Mouse (Mus musculus) CD4-positive, CD25-positive, alpha-beta regulatory T cell, adult 2 months (primary cell): ENCODE results near the gene Gm11084.

Experiments
- DNase-seq: peaks from one replicate; pipeline ENCODE4 v3.0.0-alpha.2; 2012; ENCODE audit warnings: low read depth, low spot score

Gene Gm11084

GRCm38 (mm10) chr2:72952979-72953378 lies 33.5 kb downstream of the Gm11084 start:
- DNase-seq, result no peak

DNA sequence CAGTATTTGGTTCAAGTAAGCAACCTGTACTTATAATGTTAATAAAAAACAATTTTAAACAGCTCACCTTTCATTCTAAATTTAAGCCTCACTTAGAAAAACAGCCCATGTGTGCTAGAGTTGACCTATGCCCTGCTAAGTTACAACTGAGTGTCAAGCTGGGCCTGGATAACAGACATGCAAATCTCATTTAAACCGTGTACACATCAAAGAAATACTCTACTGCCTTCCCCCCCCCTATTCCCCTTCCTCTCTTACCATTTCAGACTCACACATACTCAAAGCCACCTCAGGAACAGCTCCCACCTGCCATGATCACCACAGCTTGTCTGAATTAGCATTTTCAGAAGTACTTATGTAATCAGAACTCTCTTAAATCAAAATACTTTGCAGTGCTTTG lies 50.6 kb downstream of the Gm11084 start:
- no peak for DNase-seq

DNA sequence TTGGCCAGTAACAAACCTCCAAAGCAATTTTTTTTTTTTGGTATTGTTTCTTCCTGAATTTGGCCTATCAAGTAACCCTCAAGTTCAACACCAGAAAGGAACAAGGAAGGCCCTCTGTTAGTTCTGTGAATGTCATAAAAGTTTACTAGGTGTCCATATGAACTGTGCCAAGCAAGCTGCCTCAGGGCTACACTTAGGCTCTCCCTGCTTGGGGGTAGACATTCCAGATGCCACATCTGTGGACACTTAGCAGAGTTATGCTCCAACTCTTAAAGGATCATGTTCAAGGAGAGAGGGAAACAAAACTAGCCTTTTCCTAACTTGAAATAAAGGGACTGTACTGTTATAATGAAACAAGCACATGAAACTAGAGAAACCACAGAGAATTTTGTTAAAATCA lies 54.3 kb downstream of the Gm11084 start:
- DNase-seq, result no peak

GRCm38 (mm10) chr2:72924981-72925380 lies 61.5 kb downstream of the Gm11084 start:
- no peak for DNase-seq
